Mouse (Mus musculus) intestine, postnatal 0 days (tissue): Measurements from ENCODE around the gene Nod2. TPM values are rescaled to one million over a fixed set of nuclear protein-coding genes. Genes with fewer than 3 reads are reported as not detected.

Source experiments
- ATAC-seq: fragments of 200-750 bp; cut with Nextera tagmentation; 2 replicates; pipeline ENCODE4 v1.8.0; 2017; ENCODE audit warnings: mild to moderate bottlenecking, moderate TSS enrichment, moderate library complexity
- H3K27ac ChIP-seq: fragments of 300-500 bp; sonication (generic); 2 replicates; pipeline ENCODE4 v1.5.1; 2014; ENCODE audit warnings: mild to moderate bottlenecking, low read depth, low read length, moderate library complexity
- H3K27me3 ChIP-seq: fragments of 300-500 bp; sonication (generic); replicated peaks from 2 replicates; pipeline ENCODE4 v1.6.1; 2014; ENCODE audit warnings: low read length, mixed read lengths; ENCODE audit not compliant: control insufficient read depth, insufficient read depth
- H3K36me3 ChIP-seq: fragments of 300-500 bp; sonication (generic); 2 replicates; pipeline ENCODE4 v1.6.1; 2014; ENCODE audit warnings: mild to moderate bottlenecking, moderate library complexity; ENCODE audit not compliant: control insufficient read depth, insufficient read depth
- H3K4me1 ChIP-seq: fragments of 300-500 bp; sonication (generic); replicated peaks from 2 replicates; pipeline ENCODE4 v1.6.1; 2014; ENCODE audit warnings: antibody characterized with exemption, low read length, mixed read lengths; ENCODE audit not compliant: control insufficient read depth, insufficient read depth
- H3K4me2 ChIP-seq: fragments of 300-500 bp; sonication (generic); replicated peaks from 2 replicates; pipeline ENCODE4 v1.6.1; 2014; ENCODE audit warnings: low read depth, mild to moderate bottlenecking, moderate library complexity
- H3K4me3 ChIP-seq: fragments of 300-500 bp; sonication (generic); 2 replicates; pipeline ENCODE4 v1.5.1; 2014; ENCODE audit warnings: low read depth, low read length
- H3K9ac ChIP-seq: fragments of 300-500 bp; sonication (generic); 2 replicates; pipeline ENCODE4 v1.6.1; 2014; ENCODE audit warnings: mild to moderate bottlenecking, low read depth, low read length
- H3K9me3 ChIP-seq: fragments of 300-500 bp; sonication (generic); 2 replicates; pipeline ENCODE4 v1.6.1; 2016; ENCODE audit warnings: mixed run types; ENCODE audit not compliant: control insufficient read depth
- CTCF ChIP-seq: sonication (generic); IDR thresholded peaks from 2 replicates; pipeline ENCODE4 v1.5.1; 2016; ENCODE audit warnings: low read depth, mild to moderate bottlenecking, control low read depth, antibody characterized with exemption, moderate library complexity
- whole genome bisulfite sequencing: fragments of 180-500 bp; shearing (Covaris S2); extraction: QIAGEN DNeasy Blood & Tissue Kit; methylation state at CpG from one replicate; pipeline ENCODE4 v1.1.7; 2014; 5-methylcytosine and 5-hydroxymethylcytosine counted together
- polyA plus RNA-seq: library from polyadenylated mRNA; unstranded; fragments of >200 nt; fragmentation: Nextera tagmentation; extraction: Ambion mirVana; gene quantifications from 2 replicates; pipeline ENCODE4 v1.2.1, GENCODE M21; 2015

The Nod2 gene
- polyA plus RNA-seq, 1 experiment from 2014 or later: 0.22 TPM

- Histone ChIP-seq H3K27ac (no peak overlapping the region), H3K9me3 (no peaks in the 10 kb centered on the region), H3K4me2 (peak overlapping the region; percentile 62), H3K36me3 (no peaks in the 10 kb centered on the region), H3K9ac (no peak overlapping the region), H3K4me1 (no peaks in the 10 kb centered on the region), H3K4me3 (peak overlapping the region; percentile 68), H3K27me3 (no peaks in the 10 kb centered on the region)
- WGBS: 10% methylated on average over 7 of the region's 7 CpGs
- TF ChIP-seq CTCF: no peak
- peak; percentile 6; the same call in 1 of the 2 replicates for ATAC-seq
These were observed 49.1 kb downstream of the Nod2 start for GRCm38 (mm10) chr8:88696228-88696627.

GRCm38 (mm10) chr8:88696721-88697641 lies 49.9 kb downstream of the Nod2 start, which contains the start of gene Cyld:
Cyld (plus strand) TSS chr8:88697028.
- no peaks in the 10 kb centered on the region for H3K36me3 ChIP-seq
- H3K4me3 ChIP-seq: peak within 1 kb of the TSS; percentile 68
- WGBS: under 1% methylated on average over 70 of the region's 80 CpGs
- H3K9ac ChIP-seq: peak within 1 kb of the TSS; percentile 65
- no peaks in the 10 kb centered on the region for H3K27me3 ChIP-seq
- H3K27ac ChIP-seq: peak within 1 kb of the TSS; percentile 91
- TF ChIP-seq CTCF: peak; percentile 15; the same call in 1 of the 2 replicates
- ATAC-seq: peak; percentile 99
- no peaks in the 10 kb centered on the region for H3K9me3 ChIP-seq
- no peaks in the 10 kb centered on the region for H3K4me1 ChIP-seq
- peak within 1 kb of the TSS; percentile 62 for H3K4me2 ChIP-seq

GRCm38 (mm10) chr8:88697642-88698031 lies 50.5 kb downstream of the Nod2 start:
- WGBS: 12% methylated on average over 4 of the region's 4 CpGs
- ATAC-seq: no peak
- Histone ChIP-seq H3K4me2 (peak overlapping the region; percentile 59), H3K27me3 (no peaks in the 10 kb centered on the region), H3K9me3 (no peaks in the 10 kb centered on the region), H3K36me3 (no peaks in the 10 kb centered on the region), H3K4me1 (no peaks in the 10 kb centered on the region), H3K27ac (peak overlapping the region; percentile 91), H3K4me3 (peak overlapping the region; percentile 68), H3K9ac (peak overlapping the region; percentile 65)
- no peak for TF ChIP-seq CTCF

- TF ChIP-seq CTCF: no peak
- Histone ChIP-seq H3K9ac (0 out of 2 replicates have a peak overlapping the region, but pooled peaks have one; percentile 65), H3K27ac (no peak overlapping the region)
These were observed 50.9 kb downstream of the Nod2 start for GRCm38 (mm10) chr8:88698048-88698447.

GRCm38 (mm10) chr8:88701611-88702010 lies 54.5 kb downstream of the Nod2 start:
- Histone ChIP-seq H3K4me1 (no peaks in the 10 kb centered on the region), H3K9ac (no peak overlapping the region), H3K36me3 (no peaks in the 10 kb centered on the region), H3K27ac (no peak overlapping the region), H3K4me3 (no peak overlapping the region), H3K9me3 (no peaks in the 10 kb centered on the region), H3K4me2 (no peak overlapping the region), H3K27me3 (no peaks in the 10 kb centered on the region)
- WGBS: 20% methylated on average over 2 of the region's 2 CpGs
- peak; percentile 77 for TF ChIP-seq CTCF
- ATAC-seq: no peak

More at GRCm38 (mm10) chr8:88698048-88698447, 50.9 kb downstream of the Nod2 start:
- Histone ChIP-seq H3K4me1 (no peaks in the 10 kb centered on the region), H3K4me2 (peak overlapping the region; percentile 59), H3K27me3 (no peaks in the 10 kb centered on the region), H3K4me3 (peak overlapping the region; percentile 68), H3K36me3 (no peaks in the 10 kb centered on the region), H3K9me3 (no peaks in the 10 kb centered on the region)
- ATAC-seq: no peak
- WGBS: 44% methylated on average over 2 of the region's 2 CpGs

GRCm38 (mm10) chr8:88702816-88703215 lies 55.7 kb downstream of the Nod2 start:
- ATAC-seq: no peak
- TF ChIP-seq CTCF: no peak
- Histone ChIP-seq H3K27me3 (no peaks in the 10 kb centered on the region), H3K4me2 (no peak overlapping the region), H3K4me3 (no peak overlapping the region), H3K9me3 (no peaks in the 10 kb centered on the region), H3K9ac (no peak overlapping the region), H3K4me1 (no peaks in the 10 kb centered on the region), H3K36me3 (peaks cover under 1% of the 10 kb centered on the region; the same call in 1 of the 2 replicates), H3K27ac (no peak overlapping the region)
- 79% methylated on average over 3 of the region's 3 CpGs for WGBS
